Mouse (Mus musculus) thymus, adult 18-20 months (tissue): ENCODE results near the gene Zfp266.
A peak's percentile ranks its signal among the peaks of the same experiment; 100 is the strongest.
"Not testable (repeated sequence)": the region's sequence is repeated elsewhere in the genome, so short reads cannot be mapped to it uniquely, and the experiment has no call there.

ENCODE experiments used
- DNase-seq, 2 experiments: peaks; one replicate each; pipeline ENCODE4 v3.0.0; 2022; ENCODE audit warnings: mixed read lengths in 2 of 2

Zfp266 gene

GRCm38 (mm10) chr9:20521306-20521957 is at the start of gene Zfp266:
Gene Zfp266 (minus strand): TSS chr9:20521417.
- DNase-seq: peak; percentile 77 to 81

GRCm38 (mm10) chr9:20565326-20566030 is 44.3 kb upstream of the Zfp266 start:
- not testable (repeated sequence) for DNase-seq

- DNase-seq: no peak
These were observed 41.0 kb upstream of the Zfp266 start for GRCm38 (mm10) chr9:20562177-20562576.

- no peak for DNase-seq
These were observed 31.5 kb upstream of the Zfp266 start for GRCm38 (mm10) chr9:20552698-20553097.

- DNase-seq: no peak
These were observed 30.6 kb upstream of the Zfp266 start for GRCm38 (mm10) chr9:20551781-20552275.

- no peak for DNase-seq
These were observed 23.9 kb upstream of the Zfp266 start for GRCm38 (mm10) chr9:20545151-20545550.

- DNase-seq: peak; percentile 62 to 63
These were observed 23.0 kb upstream of the Zfp266 start for GRCm38 (mm10) chr9:20544070-20544821.

- DNase-seq: no peak
These were observed 22.3 kb upstream of the Zfp266 start for GRCm38 (mm10) chr9:20543496-20543895.

GRCm38 (mm10) chr9:20536598-20536997 is 15.4 kb upstream of the Zfp266 start:
- no peak for DNase-seq

GRCm38 (mm10) chr9:20534326-20534926 is 13.2 kb upstream of the Zfp266 start:
- no peak for DNase-seq

- DNase-seq: no peak
These were observed 546 bp downstream of the Zfp266 start for GRCm38 (mm10) chr9:20520531-20521210.

- DNase-seq: no peak
These were observed 1.3 kb downstream of the Zfp266 start for GRCm38 (mm10) chr9:20519949-20520348.

GRCm38 (mm10) chr9:20518708-20519107 is 2.5 kb downstream of the Zfp266 start:
- no peak for DNase-seq

GRCm38 (mm10) chr9:20517727-20518126 is 3.5 kb downstream of the Zfp266 start:
- DNase-seq: no peak

- DNase-seq: no peak
These were observed 7.2 kb downstream of the Zfp266 start for GRCm38 (mm10) chr9:20514016-20514415.

- DNase-seq: no peak
These were observed 8.5 kb downstream of the Zfp266 start for GRCm38 (mm10) chr9:20512714-20513113.

- no peak for DNase-seq
These were observed 9.6 kb downstream of the Zfp266 start for GRCm38 (mm10) chr9:20511645-20512044.

GRCm38 (mm10) chr9:20510346-20510745 is 10.9 kb downstream of the Zfp266 start:
- no peak for DNase-seq

GRCm38 (mm10) chr9:20509676-20510075 is 11.5 kb downstream of the Zfp266 start:
- no peak for DNase-seq

GRCm38 (mm10) chr9:20504801-20505200 is 16.4 kb downstream of the Zfp266 start:
- no peak for DNase-seq

- DNase-seq: no peak
These were observed 27.9 kb downstream of the Zfp266 start for GRCm38 (mm10) chr9:20493281-20493680.

GRCm38 (mm10) chr9:20492527-20493233 is 28.5 kb downstream of the Zfp266 start, which contains the start of gene Zfp426:
Gene Zfp426 (minus strand): TSS chr9:20492746.
- peak; percentile 72 to 79 for DNase-seq
